Mouse (Mus musculus): ENCODE data around the gene Olfr137. TPM values are rescaled to one million over a fixed set of nuclear protein-coding genes. Genes with fewer than 3 reads are reported as not detected.

Gene Olfr137
- not detected in 2 replicates for polyA plus RNA-seq (2012; rRNA removed)

DNA sequence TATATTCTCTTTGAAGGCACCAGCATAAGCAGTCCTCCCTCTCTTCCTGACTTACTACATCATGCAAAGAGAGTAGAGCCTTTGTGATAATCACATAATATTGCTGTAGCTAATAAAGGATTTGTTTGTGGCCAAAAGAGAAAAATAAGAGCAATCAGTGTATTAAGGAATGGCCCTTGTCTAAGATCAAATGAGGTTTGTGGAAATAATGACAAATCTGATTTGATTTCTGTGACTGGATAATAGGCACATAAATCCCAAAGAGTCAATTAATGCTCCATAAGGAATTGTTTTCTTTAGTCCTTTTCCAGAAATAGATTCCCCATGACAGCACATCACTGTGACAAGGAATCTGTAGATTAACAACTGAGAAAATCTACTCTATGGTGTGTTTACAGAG lies at the start of gene Olfr137:
Olfr137 (minus strand) TSS at position 101 of the 400 bp plus-strand sequence.
- Histone ChIP-seq H3K27ac (ENCODE audit: control insufficient read depth, insufficient read depth, low read length) (no peak within 1 kb of the TSS), H3K36me3 (ENCODE audit: control insufficient read depth, insufficient read depth, low read length) (no peaks in the 10 kb centered on the region), H3K27me3 (ENCODE audit: control insufficient read depth, insufficient read depth, low read length) (no peaks in the 10 kb centered on the region), H3K4me1 (replicated peaks; ENCODE audit: control insufficient read depth, insufficient read depth, low read length) (no peaks in the 10 kb centered on the region), H3K4me3 (ENCODE audit: control insufficient read depth, insufficient read depth, low read length) (no peak within 1 kb of the TSS)
- no peak for TF ChIP-seq POLR2A (IDR thresholded peaks at IDR 0.05; ENCODE audit: control insufficient read depth, extremely low read depth, insufficient read depth, low read length, poor library complexity)
- no peak for TF ChIP-seq CTCF (IDR thresholded peaks at IDR 0.05; ENCODE audit: borderline replicate concordance, control insufficient read depth, extremely low read depth, insufficient read depth, low read length, poor library complexity)
- DNase-seq = no peak

DNA sequence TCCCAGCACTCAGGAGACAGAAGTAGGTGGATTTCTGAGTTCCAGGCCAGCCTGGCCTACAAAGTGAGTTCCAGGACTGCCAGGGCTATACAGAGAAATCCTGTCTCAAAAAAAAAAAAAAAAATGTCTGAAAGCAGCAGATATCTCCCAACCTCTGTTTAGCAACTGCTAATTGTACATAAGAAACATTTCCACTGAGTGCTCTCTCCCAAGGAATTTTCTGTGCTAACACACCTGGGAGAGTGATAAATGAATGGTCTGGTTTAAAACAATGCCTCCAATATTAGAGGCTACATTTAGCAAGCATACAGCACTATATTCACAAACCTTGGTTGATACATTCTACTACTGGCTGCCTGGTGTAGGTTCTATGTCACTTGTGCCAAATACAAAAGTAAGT lies 22.2 kb upstream of the Olfr137 start, which contains the start of gene Olfr136:
Olfr136 (plus strand) TSS at position 301 of the 400 bp plus-strand sequence.
- TF ChIP-seq POLR2A (IDR thresholded peaks at IDR 0.05; ENCODE audit: control insufficient read depth, extremely low read depth, insufficient read depth, low read length, poor library complexity) = no peak
- TF ChIP-seq CTCF (IDR thresholded peaks at IDR 0.05; ENCODE audit: borderline replicate concordance, control insufficient read depth, extremely low read depth, insufficient read depth, low read length, poor library complexity) = no peak
- H3K4me1 ChIP-seq (replicated peaks; ENCODE audit: control insufficient read depth, insufficient read depth, low read length) = no peaks in the 10 kb centered on the region
- H3K4me3 ChIP-seq (ENCODE audit: control insufficient read depth, insufficient read depth, low read length) = no peak within 1 kb of the TSS
- no peak within 1 kb of the TSS for H3K27ac ChIP-seq (ENCODE audit: control insufficient read depth, insufficient read depth, low read length)
- H3K27me3 ChIP-seq (ENCODE audit: control insufficient read depth, insufficient read depth, low read length) = no peaks in the 10 kb centered on the region
- H3K36me3 ChIP-seq (ENCODE audit: control insufficient read depth, insufficient read depth, low read length) = no peaks in the 10 kb centered on the region
- DNase-seq = no peak

DNA sequence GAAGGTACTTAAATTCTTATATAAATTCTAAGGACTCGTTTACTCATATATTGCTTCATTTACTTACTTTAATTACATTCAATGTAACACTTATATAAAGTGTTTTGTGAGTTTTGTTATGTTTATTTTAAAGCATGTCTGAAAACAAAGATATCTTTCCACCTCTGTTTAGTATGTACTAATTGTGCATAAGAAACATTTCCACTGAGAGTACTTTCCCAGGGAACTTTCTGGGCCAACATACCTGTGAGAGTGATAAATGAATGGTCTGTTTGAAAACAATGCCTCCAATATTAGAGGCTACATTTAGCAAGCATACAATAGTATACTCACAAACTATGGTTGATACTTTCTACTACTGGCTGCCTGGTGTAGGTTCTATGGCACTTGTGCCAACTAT lies 46.6 kb downstream of the Olfr137 start, which contains the start of gene Olfr138:
Olfr138 (plus strand) TSS at position 301 of the 400 bp plus-strand sequence.
- Histone ChIP-seq H3K36me3 (ENCODE audit: control insufficient read depth, insufficient read depth, low read length) (no peaks in the 10 kb centered on the region), H3K27ac (ENCODE audit: control insufficient read depth, insufficient read depth, low read length) (no peak within 1 kb of the TSS), H3K4me3 (ENCODE audit: control insufficient read depth, insufficient read depth, low read length) (no peak within 1 kb of the TSS), H3K4me1 (replicated peaks; ENCODE audit: control insufficient read depth, insufficient read depth, low read length) (no peaks in the 10 kb centered on the region), H3K27me3 (ENCODE audit: control insufficient read depth, insufficient read depth, low read length) (no peaks in the 10 kb centered on the region)
- WGBS = 84% methylated on average over 1 of the region's 1 CpGs
- no peak for DNase-seq
- no peak for TF ChIP-seq POLR2A (IDR thresholded peaks at IDR 0.05; ENCODE audit: control insufficient read depth, extremely low read depth, insufficient read depth, low read length, poor library complexity)
- TF ChIP-seq CTCF (IDR thresholded peaks at IDR 0.05; ENCODE audit: borderline replicate concordance, control insufficient read depth, extremely low read depth, insufficient read depth, low read length, poor library complexity) = no peak

Other genes with a start within 250 kb of the Olfr137 start
- gene Olfr129, start 247.5 kb downstream of the Olfr137 start, polyA plus RNA-seq (2012; rRNA removed) = 0.03 TPM in 1 of 2 replicates, not detected in the other
- gene Olfr130, start 243.6 kb downstream of the Olfr137 start, polyA plus RNA-seq (2012; rRNA removed) = not detected in 2 replicates
- not detected in 2 replicates for gene Olfr131, start 218.9 kb downstream of the Olfr137 start, polyA plus RNA-seq (2012; rRNA removed)
- gene Olfr132, start 173.0 kb downstream of the Olfr137 start, polyA plus RNA-seq (2012; rRNA removed) = not detected in 2 replicates
- not detected in 2 replicates for gene Olfr133, start 162.3 kb downstream of the Olfr137 start, polyA plus RNA-seq (2012; rRNA removed)
- gene Olfr134, start 136.2 kb downstream of the Olfr137 start, polyA plus RNA-seq (2012; rRNA removed) = not detected in 2 replicates
- not detected in 2 replicates for gene Olfr135, start 103.2 kb downstream of the Olfr137 start, polyA plus RNA-seq (2012; rRNA removed)
- not detected in 2 replicates for gene Olfr138, start 46.5 kb downstream of the Olfr137 start, polyA plus RNA-seq (2012; rRNA removed)
- not detected in 2 replicates for gene Olfr136, start 22.3 kb upstream of the Olfr137 start, polyA plus RNA-seq (2012; rRNA removed)
- not detected in 2 replicates for gene Esp36, start 112.6 kb upstream of the Olfr137 start, polyA plus RNA-seq (2012; rRNA removed)
- gene Esp34, start 246.6 kb upstream of the Olfr137 start, polyA plus RNA-seq (2012; rRNA removed) = not detected in 2 replicates